Mouse (Mus musculus) retina, embryonic 14.5 days (tissue): Measurements from ENCODE around the gene Tspan9.
A peak's percentile ranks its signal among the peaks of the same experiment; 100 is the strongest.

ENCODE experiments used
- DNase-seq: peaks from one replicate; pipeline ENCODE4 v3.0.0-alpha.2; 2015; ENCODE audit warnings: low spot score

Tspan9 gene

GRCm38 (mm10) chr6:128132581-128132980 lies 10.8 kb downstream of the Tspan9 start:
- DNase-seq: no peak

- no peak for DNase-seq
Measured at GRCm38 (mm10) chr6:128131390-128131789, 12.0 kb downstream of the Tspan9 start.

GRCm38 (mm10) chr6:128130686-128131085 lies 12.7 kb downstream of the Tspan9 start:
- no peak for DNase-seq

- DNase-seq: no peak
Measured at GRCm38 (mm10) chr6:128129382-128129781, 14.0 kb downstream of the Tspan9 start.

GRCm38 (mm10) chr6:128127312-128127711 lies 16.1 kb downstream of the Tspan9 start:
- DNase-seq: no peak

GRCm38 (mm10) chr6:128126876-128127275 lies 16.5 kb downstream of the Tspan9 start:
- DNase-seq: no peak

GRCm38 (mm10) chr6:128125464-128125863 lies 17.9 kb downstream of the Tspan9 start:
- no peak for DNase-seq

- no peak for DNase-seq
Measured at GRCm38 (mm10) chr6:128124222-128124971, 19.0 kb downstream of the Tspan9 start.

GRCm38 (mm10) chr6:128122127-128122526 lies 21.3 kb downstream of the Tspan9 start:
- no peak for DNase-seq

- no peak for DNase-seq
Measured at GRCm38 (mm10) chr6:128121691-128122090, 21.7 kb downstream of the Tspan9 start.

GRCm38 (mm10) chr6:128120806-128121205 lies 22.6 kb downstream of the Tspan9 start:
- DNase-seq: no peak

- no peak for DNase-seq
Measured at GRCm38 (mm10) chr6:128118670-128119230, 24.6 kb downstream of the Tspan9 start.

- no peak for DNase-seq
Measured at GRCm38 (mm10) chr6:128116836-128117542, 26.4 kb downstream of the Tspan9 start.

- no peak for DNase-seq
Measured at GRCm38 (mm10) chr6:128116344-128116743, 27.1 kb downstream of the Tspan9 start.

- no peak for DNase-seq
Measured at GRCm38 (mm10) chr6:128115121-128115520, 28.3 kb downstream of the Tspan9 start.

GRCm38 (mm10) chr6:128112605-128113004 lies 30.8 kb downstream of the Tspan9 start:
- DNase-seq: no peak

GRCm38 (mm10) chr6:128111784-128112183 lies 31.6 kb downstream of the Tspan9 start:
- DNase-seq: peak; percentile 53

- no peak for DNase-seq
Measured at GRCm38 (mm10) chr6:128108324-128109035, 34.9 kb downstream of the Tspan9 start.

GRCm38 (mm10) chr6:128107698-128108097 lies 35.7 kb downstream of the Tspan9 start:
- no peak for DNase-seq

- no peak for DNase-seq
Measured at GRCm38 (mm10) chr6:128106154-128106553, 37.2 kb downstream of the Tspan9 start.

GRCm38 (mm10) chr6:128104712-128105324 lies 38.6 kb downstream of the Tspan9 start:
- DNase-seq: no peak

- no peak for DNase-seq
Measured at GRCm38 (mm10) chr6:128103874-128104273, 39.5 kb downstream of the Tspan9 start.
